Mouse (Mus musculus): Measurements from ENCODE around the gene Pcnt. TPM values are rescaled to one million over a fixed set of nuclear protein-coding genes. Genes with fewer than 3 reads are reported as not detected.
A peak's percentile ranks its signal among the peaks of the same experiment; 100 is the strongest.

The Pcnt gene
- polyA plus RNA-seq, 1 experiment: 24.8 TPM

DNA sequence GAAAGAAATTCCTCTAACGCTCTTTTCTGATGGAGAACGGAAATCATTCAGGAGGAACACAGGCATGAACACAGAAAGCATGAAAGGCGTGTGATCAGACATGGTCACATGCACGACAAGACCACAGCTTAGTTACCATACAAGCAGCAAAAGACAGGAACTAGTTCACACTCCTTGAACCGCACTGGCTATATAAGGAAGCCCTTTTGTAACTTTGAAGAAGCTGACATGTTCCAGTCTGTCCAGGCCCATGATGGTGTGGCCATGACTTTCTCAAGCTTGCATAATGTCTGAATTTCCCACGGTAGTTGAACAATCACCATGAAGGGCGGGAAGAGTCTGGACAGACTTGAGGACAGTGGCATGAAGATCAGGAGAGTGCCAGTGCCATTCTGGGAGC, 16.9 kb downstream of the Pcnt start:
- no peak overlapping the region for H3K4me3 ChIP-seq (ENCODE audit: insufficient read depth, low read length)
- TF ChIP-seq CTCF (IDR thresholded peaks at IDR 0.05; ENCODE audit: low read depth, low read length) (no peak), POLR2A (IDR thresholded peaks at IDR 0.05; ENCODE audit: borderline replicate concordance, low read depth, low read length) (no peak)

DNA sequence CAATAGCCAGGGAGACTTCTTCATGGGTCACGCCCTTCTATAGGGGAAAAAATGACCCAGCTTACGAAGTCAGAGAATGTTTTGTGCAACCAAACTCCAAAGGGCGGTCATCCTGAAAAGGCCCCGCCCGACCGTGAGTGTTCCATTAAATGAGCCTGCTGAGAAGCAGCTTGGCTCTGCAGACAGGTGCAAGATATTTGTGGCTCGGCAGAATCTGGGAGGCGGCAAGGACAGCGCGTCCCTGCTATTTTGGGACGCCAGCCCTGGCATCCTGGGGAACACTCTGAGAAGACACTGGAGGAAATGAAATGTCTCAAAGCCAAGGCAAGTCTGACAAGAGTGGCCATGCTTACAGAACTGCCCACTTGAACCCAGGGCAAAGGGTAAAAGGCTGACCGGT, 25.8 kb downstream of the Pcnt start:
- H3K4me3 ChIP-seq (ENCODE audit: insufficient read depth, low read length): no peak overlapping the region
- TF ChIP-seq CTCF (IDR thresholded peaks at IDR 0.05; ENCODE audit: low read depth, low read length) (no peak), POLR2A (IDR thresholded peaks at IDR 0.05; ENCODE audit: borderline replicate concordance, low read depth, low read length) (no peak)
- no peak overlapping the region for H3K27ac ChIP-seq (ENCODE audit: insufficient read depth, low read depth, low read length)
- H3K4me1 ChIP-seq (ENCODE audit: control insufficient read depth, insufficient read depth, low read length): no peaks in the 10 kb centered on the region

More for the DNA sequence above, 16.9 kb downstream of the Pcnt start:
- peak overlapping the region; percentile 11 for H3K27ac ChIP-seq (ENCODE audit: insufficient read depth, low read depth, low read length)
- H3K4me1 ChIP-seq (ENCODE audit: control insufficient read depth, insufficient read depth, low read length): peaks cover 8% of the 10 kb centered on the region

DNA sequence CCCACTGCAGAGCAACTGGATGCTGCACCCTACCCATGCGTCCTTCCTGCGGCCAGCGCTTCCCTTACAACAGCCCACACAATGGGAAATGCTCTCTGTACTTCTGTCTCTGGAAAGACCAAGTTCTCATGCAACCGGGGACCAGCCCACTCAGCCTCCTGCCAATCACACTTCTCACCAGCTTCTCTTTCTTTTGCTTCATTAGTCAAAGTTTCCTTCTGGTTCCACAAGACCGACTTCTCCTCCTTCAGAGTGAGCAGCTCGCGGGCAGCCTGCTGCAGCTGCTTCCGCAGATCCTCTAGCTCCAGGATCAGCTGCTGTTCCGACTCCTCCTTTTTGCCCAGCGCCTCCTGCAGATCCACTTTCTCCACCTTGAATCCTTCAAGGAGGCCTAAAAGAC, 34.1 kb downstream of the Pcnt start:
- H3K4me1 ChIP-seq (ENCODE audit: control insufficient read depth, insufficient read depth, low read length): no peaks in the 10 kb centered on the region
- no peak overlapping the region for H3K4me3 ChIP-seq (ENCODE audit: insufficient read depth, low read length)
- TF ChIP-seq POLR2A (IDR thresholded peaks at IDR 0.05; ENCODE audit: borderline replicate concordance, low read depth, low read length): no peak
- no peak for TF ChIP-seq CTCF (IDR thresholded peaks at IDR 0.05; ENCODE audit: low read depth, low read length)
- no peak overlapping the region for H3K27ac ChIP-seq (ENCODE audit: insufficient read depth, low read depth, low read length)

DNA sequence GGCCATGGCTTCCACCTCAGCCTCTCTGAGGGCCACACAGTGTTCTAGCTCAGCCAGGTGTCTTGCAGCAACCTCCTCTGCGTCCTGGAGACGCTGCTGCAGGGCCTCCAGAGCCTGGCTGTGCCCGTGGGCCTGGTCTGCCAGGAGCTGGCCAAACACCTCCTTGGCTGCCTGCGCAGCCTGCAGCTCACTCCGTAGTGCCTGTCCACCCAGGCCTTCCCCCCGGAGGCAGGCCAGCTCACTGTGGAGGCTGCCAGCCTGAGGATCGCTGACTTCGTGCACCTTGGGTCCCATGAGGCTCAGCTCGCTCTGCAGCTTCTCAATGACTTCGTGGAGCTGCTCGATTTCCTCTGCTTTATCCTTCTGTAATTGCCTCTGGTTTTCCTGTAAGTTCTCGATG, 50.0 kb downstream of the Pcnt start:
- no peak overlapping the region for H3K4me3 ChIP-seq (ENCODE audit: insufficient read depth, low read length)
- no peak for TF ChIP-seq POLR2A (IDR thresholded peaks at IDR 0.05; ENCODE audit: borderline replicate concordance, low read depth, low read length)
- TF ChIP-seq CTCF (IDR thresholded peaks at IDR 0.05; ENCODE audit: low read depth, low read length): no peak
- H3K27ac ChIP-seq (ENCODE audit: insufficient read depth, low read depth, low read length): no peak overlapping the region
- no peaks in the 10 kb centered on the region for H3K4me1 ChIP-seq (ENCODE audit: control insufficient read depth, insufficient read depth, low read length)

DNA sequence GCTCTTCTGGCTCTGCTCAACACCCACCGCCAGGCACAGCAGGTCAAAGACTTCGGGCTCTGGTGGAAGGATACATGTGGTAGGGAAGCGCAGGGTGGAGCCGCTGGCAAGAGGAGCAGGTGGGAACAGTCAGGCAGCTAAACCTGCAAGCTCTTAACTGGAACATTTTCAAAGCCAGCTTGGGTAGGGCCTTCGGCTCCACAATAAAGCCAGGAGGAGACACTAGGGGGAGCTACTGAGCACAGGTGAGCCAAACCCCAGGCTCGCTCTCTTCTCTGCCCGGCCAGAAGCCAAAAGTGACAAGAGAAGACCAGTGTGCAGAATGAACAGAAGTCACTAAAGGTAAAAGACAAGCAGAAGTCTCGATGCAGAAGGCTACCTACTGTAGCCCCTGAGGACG, 50.8 kb downstream of the Pcnt start:
- Histone ChIP-seq H3K4me1 (ENCODE audit: control insufficient read depth, insufficient read depth, low read length) (no peaks in the 10 kb centered on the region), H3K27ac (ENCODE audit: insufficient read depth, low read depth, low read length) (no peak overlapping the region), H3K4me3 (ENCODE audit: insufficient read depth, low read length) (no peak overlapping the region)
- TF ChIP-seq POLR2A (IDR thresholded peaks at IDR 0.05; ENCODE audit: borderline replicate concordance, low read depth, low read length): no peak
- peak; percentile 93 for TF ChIP-seq CTCF (IDR thresholded peaks at IDR 0.05; ENCODE audit: low read depth, low read length)

DNA sequence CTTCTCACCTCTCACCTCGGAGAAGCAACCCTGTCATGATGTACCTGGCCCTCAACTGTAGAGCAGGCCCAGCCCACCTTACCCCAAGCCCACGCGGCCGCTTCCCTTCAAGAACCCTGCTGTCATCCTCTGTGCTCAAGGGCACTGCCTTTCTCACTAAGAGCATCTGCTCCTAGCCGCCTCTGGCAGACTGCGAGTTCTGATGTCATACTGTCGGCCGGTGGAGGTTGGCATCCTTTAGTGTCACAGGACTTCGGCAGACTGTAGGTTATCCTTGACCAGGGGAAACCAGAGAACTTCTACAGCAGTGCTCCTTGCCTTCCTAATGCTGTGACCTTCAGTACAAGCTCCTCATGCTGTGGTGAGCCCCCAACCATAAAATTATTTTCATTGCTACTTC, 51.4 kb downstream of the Pcnt start:
- H3K4me1 ChIP-seq (ENCODE audit: control insufficient read depth, insufficient read depth, low read length): no peaks in the 10 kb centered on the region
- TF ChIP-seq CTCF (IDR thresholded peaks at IDR 0.05; ENCODE audit: low read depth, low read length) (no peak), POLR2A (IDR thresholded peaks at IDR 0.05; ENCODE audit: borderline replicate concordance, low read depth, low read length) (no peak)
- no peak overlapping the region for H3K4me3 ChIP-seq (ENCODE audit: insufficient read depth, low read length)
- H3K27ac ChIP-seq (ENCODE audit: insufficient read depth, low read depth, low read length): no peak overlapping the region

DNA sequence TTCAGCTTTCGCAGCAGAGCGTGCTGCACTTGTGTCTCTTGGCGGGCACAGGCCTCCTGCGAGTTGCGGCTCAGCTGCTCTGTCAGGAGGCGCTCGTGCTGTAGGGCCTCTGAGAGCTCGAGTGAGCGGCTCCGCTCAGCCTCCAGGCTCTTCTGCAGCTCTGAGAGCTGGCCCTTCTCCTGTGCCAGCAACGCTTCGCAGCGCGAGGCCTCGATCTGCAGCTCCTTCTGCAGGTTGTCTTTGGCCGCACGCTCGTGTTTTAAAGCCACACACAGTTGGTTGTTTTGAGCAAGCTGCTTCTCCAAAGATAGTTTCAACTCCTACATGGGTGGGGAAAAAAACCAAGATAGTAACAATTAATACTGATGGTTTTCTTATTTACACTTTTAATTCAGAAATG, 67.6 kb downstream of the Pcnt start:
- TF ChIP-seq CTCF (IDR thresholded peaks at IDR 0.05; ENCODE audit: low read depth, low read length) (no peak), POLR2A (IDR thresholded peaks at IDR 0.05; ENCODE audit: borderline replicate concordance, low read depth, low read length) (no peak)
- H3K4me3 ChIP-seq (ENCODE audit: insufficient read depth, low read length): no peak overlapping the region
- no peaks in the 10 kb centered on the region for H3K4me1 ChIP-seq (ENCODE audit: control insufficient read depth, insufficient read depth, low read length)
- no peak overlapping the region for H3K27ac ChIP-seq (ENCODE audit: insufficient read depth, low read depth, low read length)

DNA sequence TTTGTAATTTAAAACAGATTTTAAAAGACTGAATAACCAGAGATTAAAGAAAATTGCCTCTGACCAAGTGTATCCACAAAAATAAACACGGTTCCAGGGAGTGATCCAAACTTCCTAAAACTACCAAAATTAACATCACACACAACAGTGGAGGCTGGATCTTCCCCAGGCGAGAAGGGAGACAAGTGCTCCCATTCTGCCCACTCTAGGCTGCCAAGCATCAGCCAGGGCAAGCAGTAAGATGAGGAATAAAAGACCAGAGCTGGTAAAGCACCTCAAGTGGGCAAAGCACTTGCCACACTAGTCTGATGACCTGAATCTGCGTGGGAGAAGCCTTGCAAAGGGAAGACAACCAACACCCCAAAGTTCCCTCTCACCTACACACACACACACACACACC, 70.8 kb downstream of the Pcnt start:
- TF ChIP-seq POLR2A (IDR thresholded peaks at IDR 0.05; ENCODE audit: borderline replicate concordance, low read depth, low read length) (no peak), CTCF (IDR thresholded peaks at IDR 0.05; ENCODE audit: low read depth, low read length) (no peak)
- Histone ChIP-seq H3K4me3 (ENCODE audit: insufficient read depth, low read length) (no peak overlapping the region), H3K4me1 (ENCODE audit: control insufficient read depth, insufficient read depth, low read length) (no peaks in the 10 kb centered on the region), H3K27ac (ENCODE audit: insufficient read depth, low read depth, low read length) (no peak overlapping the region)

DNA sequence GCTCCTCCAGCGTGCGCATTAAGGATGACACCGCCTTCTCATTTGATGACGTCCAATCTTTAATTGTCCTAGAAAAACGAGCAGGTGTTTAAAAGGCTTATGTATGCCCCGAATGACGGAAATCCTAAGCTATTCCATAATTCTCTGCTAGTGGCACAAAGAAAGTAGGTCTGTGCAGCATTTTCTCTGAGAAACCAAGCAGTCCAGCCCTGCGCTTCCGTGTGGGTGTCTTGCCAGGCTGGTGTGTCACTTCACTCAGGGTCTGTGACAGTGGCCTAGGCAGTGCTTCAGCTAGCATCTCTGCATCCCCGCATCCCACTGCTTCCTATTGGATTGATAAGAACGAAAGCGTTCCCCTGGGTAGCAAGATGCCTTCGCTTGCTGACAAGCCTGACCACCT, 73.8 kb downstream of the Pcnt start:
- TF ChIP-seq CTCF (IDR thresholded peaks at IDR 0.05; ENCODE audit: low read depth, low read length) (no peak), POLR2A (IDR thresholded peaks at IDR 0.05; ENCODE audit: borderline replicate concordance, low read depth, low read length) (no peak)
- Histone ChIP-seq H3K27ac (ENCODE audit: insufficient read depth, low read depth, low read length) (no peak overlapping the region), H3K4me3 (ENCODE audit: insufficient read depth, low read length) (no peak overlapping the region), H3K4me1 (ENCODE audit: control insufficient read depth, insufficient read depth, low read length) (no peaks in the 10 kb centered on the region)

DNA sequence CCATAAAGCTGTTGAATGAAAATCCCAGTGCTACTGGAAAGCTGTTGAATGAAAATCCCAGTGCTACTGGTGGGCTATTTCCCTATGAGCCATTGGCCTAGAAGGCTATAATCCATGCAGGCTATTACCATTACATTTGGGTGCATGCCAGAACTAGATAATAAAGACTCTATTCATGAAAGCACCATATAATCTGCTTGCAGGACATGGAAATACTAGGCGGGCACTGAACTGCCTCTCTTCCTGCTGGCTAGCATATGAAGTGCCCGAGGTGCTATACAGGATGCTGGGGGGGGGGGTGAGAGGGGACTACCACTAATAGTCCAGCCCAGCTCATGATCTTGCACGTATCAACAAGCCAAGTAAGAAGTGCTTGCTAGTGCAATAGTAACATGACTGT, 79.4 kb downstream of the Pcnt start:
- TF ChIP-seq CTCF (IDR thresholded peaks at IDR 0.05; ENCODE audit: low read depth, low read length) (no peak), POLR2A (IDR thresholded peaks at IDR 0.05; ENCODE audit: borderline replicate concordance, low read depth, low read length) (no peak)
- H3K27ac ChIP-seq (ENCODE audit: insufficient read depth, low read depth, low read length): no peak overlapping the region
- no peak overlapping the region for H3K4me3 ChIP-seq (ENCODE audit: insufficient read depth, low read length)

DNA sequence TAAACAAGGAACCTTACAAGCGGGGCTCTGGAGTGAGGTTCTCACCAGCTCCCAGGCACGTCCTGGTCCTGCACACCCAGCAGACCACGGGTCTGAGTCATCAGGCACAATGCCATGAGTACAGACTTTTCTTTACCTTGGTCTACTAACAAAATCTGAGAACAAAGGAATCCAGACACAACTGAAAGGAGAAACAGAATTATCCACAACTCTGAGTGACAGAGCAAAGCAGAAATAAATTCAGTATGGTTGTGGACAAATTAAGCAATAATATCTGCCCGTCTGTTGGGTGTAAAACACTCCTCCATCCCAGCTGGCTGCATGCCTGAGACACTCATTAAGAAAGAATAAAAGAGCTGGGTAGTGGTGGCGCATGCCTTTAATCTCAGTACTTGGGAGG, 84.1 kb downstream of the Pcnt start:
- no peak overlapping the region for H3K4me3 ChIP-seq (ENCODE audit: insufficient read depth, low read length)
- peaks cover 21% of the 10 kb centered on the region for H3K4me1 ChIP-seq (ENCODE audit: control insufficient read depth, insufficient read depth, low read length)
- no peak overlapping the region for H3K27ac ChIP-seq (ENCODE audit: insufficient read depth, low read depth, low read length)
- no peak for TF ChIP-seq CTCF (IDR thresholded peaks at IDR 0.05; ENCODE audit: low read depth, low read length)
- no peak for TF ChIP-seq POLR2A (IDR thresholded peaks at IDR 0.05; ENCODE audit: borderline replicate concordance, low read depth, low read length)

More for the DNA sequence above, 79.4 kb downstream of the Pcnt start:
- peaks cover 12% of the 10 kb centered on the region for H3K4me1 ChIP-seq (ENCODE audit: control insufficient read depth, insufficient read depth, low read length)
